Mouse (Mus musculus): ENCODE results near the gene Olfr1122.
"Not testable (repeated sequence)": the region's sequence is repeated elsewhere in the genome, so short reads cannot be mapped to it uniquely, and the experiment has no call there.

The Olfr1122 gene

GRCm38 (mm10) chr2:87385549-87385948 lies at the start of gene Olfr1122:
TSS of gene Olfr1122 (plus strand) at chr2:87385849.
- DNase-seq (ENCODE audit: low spot score in 2 of 2): no peak

- no peak for DNase-seq (ENCODE audit: low spot score in 2 of 2)
Observed at GRCm38 (mm10) chr2:87354515-87354914, 31.1 kb upstream of the Olfr1122 start, which contains the start of gene Olfr1120. TSS of gene Olfr1120 (plus strand) at chr2:87354815.

- not testable (repeated sequence) for DNase-seq (ENCODE audit: low spot score in 2 of 2)
Observed at GRCm38 (mm10) chr2:87360121-87360520, 25.5 kb upstream of the Olfr1122 start.

GRCm38 (mm10) chr2:87369595-87369994 lies 16.1 kb upstream of the Olfr1122 start, which contains the start of gene Olfr1121:
TSS of gene Olfr1121 (plus strand) at chr2:87369895.
- no peak for DNase-seq (ENCODE audit: low spot score in 2 of 2)

- DNase-seq (ENCODE audit: low spot score in 2 of 2): no peak
Observed at GRCm38 (mm10) chr2:87371726-87372125, 13.9 kb upstream of the Olfr1122 start.

- no peak for DNase-seq (ENCODE audit: low spot score in 2 of 2)
Observed at GRCm38 (mm10) chr2:87383935-87384334, 1.7 kb upstream of the Olfr1122 start.

GRCm38 (mm10) chr2:87393605-87394004 lies 8.0 kb downstream of the Olfr1122 start:
- not testable (repeated sequence) for DNase-seq (ENCODE audit: low spot score in 2 of 2)

GRCm38 (mm10) chr2:87394686-87395085 lies 9.0 kb downstream of the Olfr1122 start:
- DNase-seq (ENCODE audit: low spot score in 2 of 2): not testable (repeated sequence)

- no peak for DNase-seq (ENCODE audit: low spot score in 2 of 2)
Observed at GRCm38 (mm10) chr2:87416335-87416734, 30.7 kb downstream of the Olfr1122 start, which contains the start of gene Olfr1123. TSS of gene Olfr1123 (plus strand) at chr2:87416635.

GRCm38 (mm10) chr2:87429975-87430374 lies 44.3 kb downstream of the Olfr1122 start, which contains the start of gene Olfr1124:
TSS of gene Olfr1124 (plus strand) at chr2:87430275.
- no peak for DNase-seq (ENCODE audit: low spot score in 2 of 2)

GRCm38 (mm10) chr2:87437731-87438130 lies 52.1 kb downstream of the Olfr1122 start:
- no peak for DNase-seq (ENCODE audit: low spot score in 2 of 2)
